Mouse (Mus musculus) spleen, adult 10 weeks (tissue): Measurements from ENCODE around the gene Olfr1281. TPM values are rescaled to one million over a fixed set of nuclear protein-coding genes. Genes with fewer than 3 reads are reported as not detected.

Experiments used
- polyA plus RNA-seq: library from polyadenylated mRNA; stranded (reverse); fragments of 350-450 nt; fragmentation: Illumina TruSeq; extraction: RNeasy Lipid Tissue Mini Kit (QIAGEN cat#74804); gene quantifications from one replicate; pipeline ENCODE4 v1.2.3, GENCODE M21; 2015; ENCODE audit warnings: low replicate concordance; ENCODE audit not compliant: insufficient read depth

Gene Olfr1281
- not detected for polyA plus RNA-seq

GRCm38 (mm10) chr2:111326220-111326619, at the start of gene Olfr1281:
Gene Olfr1281, plus strand, starts transcription at chr2:111326520.

GRCm38 (mm10) chr2:111289836-111290235, 36.5 kb upstream of the Olfr1281 start, which contains the start of gene Olfr1278:
Gene Olfr1278, plus strand, starts transcription at chr2:111290136.

GRCm38 (mm10) chr2:111300374-111300773, 25.9 kb upstream of the Olfr1281 start, which contains the start of gene Olfr1279:
Gene Olfr1279, plus strand, starts transcription at chr2:111300635.

DNA sequence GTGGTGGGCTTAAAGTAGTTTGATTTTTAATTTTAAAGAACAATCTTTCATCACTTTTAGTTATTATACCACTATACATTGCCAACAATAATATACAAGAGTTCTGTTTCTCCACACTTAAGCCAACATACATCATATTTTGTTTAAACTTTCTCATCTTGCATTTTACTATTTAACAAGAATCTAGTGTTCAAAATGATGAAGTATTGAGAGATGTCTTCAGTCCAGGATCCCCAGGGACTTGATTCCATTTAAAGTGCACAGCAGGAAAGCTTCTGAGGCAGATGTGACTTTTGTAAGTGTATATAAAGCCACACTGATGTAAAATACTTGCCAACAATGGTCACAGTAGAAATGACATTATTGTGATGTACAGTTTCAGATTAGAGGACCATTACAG, 12.6 kb upstream of the Olfr1281 start, which contains the start of gene Olfr1280:
Olfr1280 (plus strand) TSS at position 301 of the 400 bp plus-strand sequence.

DNA sequence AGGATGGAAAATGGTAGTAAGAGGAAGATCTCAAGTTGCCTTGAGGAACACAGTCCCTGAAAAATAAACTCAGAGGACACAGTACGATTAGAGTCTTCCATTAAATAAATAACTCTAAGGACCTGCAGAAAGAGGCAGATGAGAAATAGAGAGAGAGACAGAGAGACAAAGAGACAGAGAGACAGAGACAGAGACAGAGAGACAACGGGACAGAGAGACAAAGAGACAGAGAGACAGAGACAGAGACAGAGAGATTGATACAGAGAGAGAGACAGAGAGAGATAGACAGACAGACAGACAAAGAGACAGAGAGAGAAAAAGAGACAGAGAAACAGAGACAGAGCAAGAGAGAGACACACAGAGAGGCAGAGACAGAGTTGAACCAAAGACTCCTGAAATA, 9.7 kb downstream of the Olfr1281 start, which contains the start of gene Olfr1282:
Olfr1282 (minus strand) TSS at position 101 of the 400 bp plus-strand sequence.

DNA sequence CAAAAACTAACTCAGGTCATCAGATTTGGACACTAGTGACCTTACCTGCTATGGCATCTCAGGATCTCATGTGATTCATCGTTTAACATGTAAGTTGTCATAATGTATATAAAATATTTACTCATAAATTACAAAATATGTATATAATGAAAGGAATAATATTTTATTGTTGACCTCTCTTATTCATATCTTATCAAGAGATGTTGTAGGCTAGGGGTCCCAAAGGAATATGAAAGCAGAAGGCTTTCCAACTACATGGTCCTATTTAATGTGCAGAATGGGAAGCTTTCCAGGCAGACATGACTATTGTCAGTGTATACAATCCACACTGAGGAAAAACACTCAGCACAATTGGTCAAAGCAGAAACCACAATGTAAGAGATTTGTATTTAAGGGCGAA, 40.2 kb downstream of the Olfr1281 start, which contains the start of gene Olfr1283:
Olfr1283 (plus strand) TSS at position 301 of the 400 bp plus-strand sequence.

DNA sequence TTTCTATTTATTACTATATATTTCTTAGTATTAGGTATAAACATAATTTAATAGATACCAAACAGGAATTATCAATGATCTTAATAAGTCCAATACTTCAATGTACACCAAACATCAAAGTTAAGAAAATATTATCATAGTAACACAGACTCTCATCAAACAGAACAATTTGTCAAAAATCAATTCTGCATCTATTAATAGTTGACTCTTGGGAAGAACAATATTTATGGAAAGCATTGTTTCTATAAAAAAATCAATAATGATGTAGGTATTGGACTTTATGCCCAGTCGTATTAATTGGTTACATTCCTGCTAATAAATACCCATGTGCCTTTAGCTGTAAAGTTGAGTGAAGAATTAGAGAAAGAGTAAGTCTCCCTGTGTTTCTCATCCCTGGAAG, 48.9 kb downstream of the Olfr1281 start, which contains the start of gene Olfr1284:
Olfr1284 (plus strand) TSS at position 301 of the 400 bp plus-strand sequence.

Other genes starting within 250 kb of the Olfr1281 start
- not detected for gene Gm13941, start 220.5 kb upstream of the Olfr1281 start, polyA plus RNA-seq
- gene Gm15130, start 173.6 kb upstream of the Olfr1281 start, polyA plus RNA-seq = not detected
- gene 4930430A15Rik, start 96.9 kb upstream of the Olfr1281 start, polyA plus RNA-seq = not detected
- gene Olfr1275, start 91.2 kb upstream of the Olfr1281 start, polyA plus RNA-seq = not detected
- not detected for gene Olfr1276, start 72.0 kb upstream of the Olfr1281 start, polyA plus RNA-seq
- gene Olfr1277, start 52.4 kb upstream of the Olfr1281 start, polyA plus RNA-seq = not detected
- gene Olfr1278, start 36.4 kb upstream of the Olfr1281 start, polyA plus RNA-seq = not detected
- gene Olfr1279, start 25.9 kb upstream of the Olfr1281 start, polyA plus RNA-seq = not detected
- not detected for gene Olfr1280, start 12.5 kb upstream of the Olfr1281 start, polyA plus RNA-seq
- not detected for gene Olfr1282, start 9.6 kb downstream of the Olfr1281 start, polyA plus RNA-seq
- not detected for gene Olfr1283, start 40.3 kb downstream of the Olfr1281 start, polyA plus RNA-seq
- gene Olfr1284, start 49.0 kb downstream of the Olfr1281 start, polyA plus RNA-seq = not detected
- not detected for gene Olfr1286, start 96.6 kb downstream of the Olfr1281 start, polyA plus RNA-seq
- gene Olfr1287, start 122.6 kb downstream of the Olfr1281 start, polyA plus RNA-seq = not detected
- not detected for gene Olfr1288, start 147.6 kb downstream of the Olfr1281 start, polyA plus RNA-seq
- gene Olfr1289, start 154.3 kb downstream of the Olfr1281 start, polyA plus RNA-seq = not detected
- not detected for gene Olfr1290, start 167.3 kb downstream of the Olfr1281 start, polyA plus RNA-seq
- gene Olfr1291-ps1, start 170.7 kb downstream of the Olfr1281 start, polyA plus RNA-seq = not detected
- not detected for gene Olfr1293-ps, start 198.7 kb downstream of the Olfr1281 start, polyA plus RNA-seq
- gene Olfr1294, start 213.8 kb downstream of the Olfr1281 start, polyA plus RNA-seq = not detected
- not detected for gene Olfr1295, start 243.2 kb downstream of the Olfr1281 start, polyA plus RNA-seq